9 mouse cellular contexts compared by ENCODE assay signal in the genomic region with DNA sequence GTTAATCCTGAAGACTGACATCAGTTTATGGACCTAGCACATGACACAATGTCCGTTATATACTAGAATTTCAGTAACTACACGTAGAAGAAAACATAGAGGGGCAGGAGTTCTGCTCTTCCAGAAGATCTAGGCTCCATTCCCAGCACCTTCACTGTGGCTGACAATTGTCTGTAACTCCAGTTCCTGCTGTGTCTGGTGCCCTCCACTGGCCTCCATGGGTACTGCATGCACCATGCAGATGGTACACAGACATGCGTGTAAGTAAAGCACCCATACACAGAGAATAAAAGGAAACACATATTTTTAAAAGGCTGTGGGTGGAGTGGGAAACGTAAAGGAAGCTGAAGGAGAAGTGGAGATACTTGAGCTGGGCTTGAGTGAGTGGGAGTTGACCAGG.
DNase-seq lines count a peak whose midpoint lies in the region; ATAC-seq and TF ChIP-seq lines count a peak whose summit lies in the region.
"Had no signal": no experiment of that assay in that cellular context is flagged by ENCODE, and none has a peak within 500 bp of the region (broad histone marks: within the 10 kb centered on the region; RNA-seq: fewer than 3 reads in every experiment).

No protein-coding gene starts in this region.

- no peak overlapping the region for H3K27ac ChIP-seq in gastrocnemius, adult 2 months
- no peak overlapping the region for H3K27ac ChIP-seq in midbrain, postnatal 0 days (ENCODE audit: low read depth, low read length)
- no peak overlapping the region for H3K27ac ChIP-seq in midbrain, embryonic 14.5 days (replicated peaks; ENCODE audit: low read depth, low read length)
- H3K27ac ChIP-seq in cortical plate, adult 2 months (ENCODE audit: insufficient read depth, low read length), result no peak overlapping the region
- no peak overlapping the region for H3K27ac ChIP-seq in forebrain, embryonic 16.5 days (ENCODE audit: low read length)
- H3K27ac ChIP-seq: lung, embryonic 15.5 days had no signal

- no peaks in the 10 kb centered on the region for H3K36me3 ChIP-seq in midbrain, postnatal 0 days (ENCODE audit: insufficient read depth, low read length)
- H3K36me3 ChIP-seq in midbrain, embryonic 14.5 days (ENCODE audit: control insufficient read depth, insufficient read depth, low read length), result no peaks in the 10 kb centered on the region
- H3K36me3 ChIP-seq in forebrain, embryonic 16.5 days (ENCODE audit: control insufficient read depth, insufficient read depth), result no peaks in the 10 kb centered on the region
- H3K36me3 ChIP-seq: lung, embryonic 15.5 days had no signal

- no peak for DNase-seq in gastrocnemius, adult 2 months
- no peak for DNase-seq in gastrocnemius, adult 18-20 months (ENCODE audit: low spot score)
- no peak for DNase-seq in midbrain, postnatal 0 days (ENCODE audit: low spot score)
- DNase-seq in midbrain, embryonic 14.5 days, result no peak
- DNase-seq in thymus, postnatal 25 days, result peak; percentile 30
- DNase-seq in gastrocnemius, postnatal 14 days, result no peak

- intact Hi-C loops in gastrocnemius, adult 2 months (cut with DNase I), result no loop called here
- intact Hi-C loops in gastrocnemius, postnatal 14 days (cut with DNase I; ENCODE audit: low total_unique reads), result no loop called here

- WGBS in midbrain, postnatal 0 days, result 80% methylated on average over 4 of the region's 4 CpGs
- WGBS in midbrain, embryonic 14.5 days, result 80% methylated on average over 4 of the region's 4 CpGs
- 86% methylated on average over 4 of the region's 4 CpGs for WGBS in forebrain, embryonic 16.5 days

- no peaks in the 10 kb centered on the region for H3K9me3 ChIP-seq in midbrain, postnatal 0 days (ENCODE audit: low read length)
- H3K9me3 ChIP-seq in midbrain, embryonic 14.5 days (ENCODE audit: control insufficient read depth, low read length), result no peaks in the 10 kb centered on the region
- H3K9me3 ChIP-seq in forebrain, embryonic 16.5 days (ENCODE audit: control insufficient read depth, low read length), result no peaks in the 10 kb centered on the region
- H3K9me3 ChIP-seq: lung, embryonic 15.5 days had no signal

- H3K4me1 ChIP-seq in midbrain, postnatal 0 days (ENCODE audit: insufficient read depth, low read length), result no peaks in the 10 kb centered on the region
- no peaks in the 10 kb centered on the region for H3K4me1 ChIP-seq in midbrain, embryonic 14.5 days (ENCODE audit: control insufficient read depth, insufficient read depth, low read length)
- 0 out of 2 replicates have a peak, but pooled peaks cover 1% of the 10 kb centered on the region for H3K4me1 ChIP-seq in cortical plate, adult 2 months (ENCODE audit: control insufficient read depth, insufficient read depth, low read length)
- H3K4me1 ChIP-seq in forebrain, embryonic 16.5 days (replicated peaks; ENCODE audit: control insufficient read depth, insufficient read depth, low read length), result no peaks in the 10 kb centered on the region

- no peak for ATAC-seq in midbrain, postnatal 0 days (ENCODE audit: low FRiP score)
- no peak for ATAC-seq in midbrain, embryonic 14.5 days (ENCODE audit: low FRiP score, low TSS enrichment)
- ATAC-seq in forebrain, embryonic 16.5 days, result no peak

- H3K4me2 ChIP-seq in midbrain, postnatal 0 days (ENCODE audit: low read depth, low read length, poor library complexity, severe bottlenecking), result no peak overlapping the region
- H3K4me2 ChIP-seq in midbrain, embryonic 14.5 days (ENCODE audit: low read length), result no peak overlapping the region
- no peak overlapping the region for H3K4me2 ChIP-seq in forebrain, embryonic 16.5 days (ENCODE audit: low read length)
- H3K4me2 ChIP-seq: lung, embryonic 15.5 days had no signal

- H3K9ac ChIP-seq in midbrain, postnatal 0 days (replicated peaks; ENCODE audit: low read length, poor library complexity, severe bottlenecking), result no peak overlapping the region
- H3K9ac ChIP-seq in midbrain, embryonic 14.5 days (replicated peaks; ENCODE audit: low read length), result no peak overlapping the region
- H3K9ac ChIP-seq in forebrain, embryonic 16.5 days (replicated peaks; ENCODE audit: low read depth, low read length), result no peak overlapping the region
- H3K9ac ChIP-seq: lung, embryonic 15.5 days had no signal

- TF ChIP-seq POLR2A in cortical plate, adult 2 months (IDR thresholded peaks at IDR 0.05; ENCODE audit: extremely low read depth, insufficient read depth, low read length), result no peak

- TF ChIP-seq CTCF in gastrocnemius, adult 2 months (IDR thresholded peaks at IDR 0.05), result peak; percentile 60
- TF ChIP-seq CTCF in midbrain, postnatal 0 days (IDR thresholded peaks at IDR 0.05), result peak; percentile 67
- peak; percentile 60 for TF ChIP-seq CTCF in cortical plate, adult 2 months (IDR thresholded peaks at IDR 0.05; ENCODE audit: extremely low read depth, insufficient read depth, low read length)

- no peaks in the 10 kb centered on the region for H3K27me3 ChIP-seq in midbrain, postnatal 0 days (ENCODE audit: insufficient read depth, low read length)
- H3K27me3 ChIP-seq in midbrain, embryonic 14.5 days (ENCODE audit: control insufficient read depth, insufficient read depth, low read length), result no peaks in the 10 kb centered on the region
- no peaks in the 10 kb centered on the region for H3K27me3 ChIP-seq in forebrain, embryonic 16.5 days (replicated peaks; ENCODE audit: control insufficient read depth, insufficient read depth, low read length)
- H3K27me3 ChIP-seq: lung, embryonic 15.5 days had no signal

- no peak overlapping the region for H3K4me3 ChIP-seq in gastrocnemius, adult 2 months
- H3K4me3 ChIP-seq in midbrain, postnatal 0 days (ENCODE audit: low read depth, low read length), result no peak overlapping the region
- H3K4me3 ChIP-seq in midbrain, embryonic 14.5 days (replicated peaks; ENCODE audit: low read depth, low read length), result no peak overlapping the region
- H3K4me3 ChIP-seq in cortical plate, adult 2 months (ENCODE audit: insufficient read depth, low read length), result no peak overlapping the region
- no peak overlapping the region for H3K4me3 ChIP-seq in forebrain, embryonic 16.5 days (replicated peaks; ENCODE audit: low read length)
- H3K4me3 ChIP-seq: lung, embryonic 15.5 days had no signal
